Mouse (Mus musculus): ENCODE measurements around the gene Flnb.

Flnb gene

DNA sequence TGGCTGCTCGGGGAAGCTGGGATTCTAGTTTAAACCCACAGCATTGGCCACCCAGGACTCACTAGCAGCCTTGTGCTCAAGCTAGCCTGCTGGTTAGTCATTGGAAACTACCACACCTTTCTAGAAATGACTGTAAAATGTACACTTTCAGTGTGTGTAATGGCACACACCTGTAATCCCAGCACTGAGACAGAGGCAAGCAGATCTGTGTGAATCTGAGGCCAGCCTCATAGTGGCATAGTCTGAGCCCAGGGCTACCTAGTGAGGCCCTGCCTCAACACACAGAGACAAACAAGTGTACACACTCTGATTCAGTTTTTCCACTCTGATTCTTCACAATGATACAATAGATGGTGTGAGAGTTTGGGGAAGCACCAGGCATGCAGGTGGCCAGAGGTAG is 171.6 kb downstream of the Flnb start:
- in situ Hi-C loops (cut with MboI, MseI), result no loop called here

DNA sequence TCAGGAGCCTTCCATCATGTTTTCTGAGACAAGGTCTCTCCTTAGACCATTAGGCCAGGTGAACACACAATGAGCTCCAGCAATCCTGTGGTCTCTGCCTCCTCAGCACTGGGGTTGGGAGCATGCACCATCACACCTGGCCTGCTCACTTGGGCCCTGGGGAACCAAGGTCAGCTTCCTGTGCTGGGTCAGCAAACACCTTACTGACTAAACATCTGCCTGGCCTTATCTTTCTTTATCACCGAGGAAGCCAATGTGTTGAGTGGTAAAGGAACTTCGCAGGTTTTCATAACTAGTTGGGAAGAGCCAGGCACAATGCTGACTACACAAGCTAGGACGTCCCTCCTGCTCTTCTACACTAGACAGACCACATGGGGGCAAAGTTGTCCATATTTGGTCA is 172.2 kb downstream of the Flnb start:
- in situ Hi-C loops (cut with MboI, MseI), result no loop called here

DNA sequence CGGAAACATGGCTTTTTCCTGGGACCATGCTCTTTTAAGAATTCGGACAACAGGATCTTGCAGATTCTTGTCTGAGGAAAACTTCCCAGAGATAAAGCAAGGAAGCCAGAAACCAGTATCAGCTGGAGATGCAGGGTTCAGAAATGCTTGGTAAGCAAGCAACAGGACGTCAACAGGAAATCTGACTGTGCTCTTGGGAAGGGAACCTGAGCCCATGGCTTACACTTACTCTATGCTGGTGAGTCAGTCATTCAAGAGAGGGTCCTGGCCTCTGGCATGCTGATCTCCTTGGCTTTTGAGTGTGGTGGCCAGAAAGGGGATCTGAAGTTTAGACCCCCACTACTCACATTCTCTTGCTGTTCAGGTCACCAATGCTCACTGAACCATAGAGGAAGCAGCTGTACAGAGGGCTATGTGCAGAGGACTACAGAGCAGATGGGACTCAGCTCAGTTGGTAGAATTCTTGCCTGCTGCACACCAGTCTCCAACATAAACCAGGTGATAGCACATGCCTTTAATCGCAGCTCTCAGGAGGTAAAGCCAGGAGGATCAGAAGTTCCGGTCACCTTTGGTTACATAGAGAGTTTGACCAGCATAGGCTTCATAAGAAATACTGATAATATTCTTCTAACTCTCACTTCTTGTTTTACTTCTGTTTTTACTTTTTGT is 173.5 kb downstream of the Flnb start:
- in situ Hi-C loops (cut with MboI, MseI), result no loop called here

DNA sequence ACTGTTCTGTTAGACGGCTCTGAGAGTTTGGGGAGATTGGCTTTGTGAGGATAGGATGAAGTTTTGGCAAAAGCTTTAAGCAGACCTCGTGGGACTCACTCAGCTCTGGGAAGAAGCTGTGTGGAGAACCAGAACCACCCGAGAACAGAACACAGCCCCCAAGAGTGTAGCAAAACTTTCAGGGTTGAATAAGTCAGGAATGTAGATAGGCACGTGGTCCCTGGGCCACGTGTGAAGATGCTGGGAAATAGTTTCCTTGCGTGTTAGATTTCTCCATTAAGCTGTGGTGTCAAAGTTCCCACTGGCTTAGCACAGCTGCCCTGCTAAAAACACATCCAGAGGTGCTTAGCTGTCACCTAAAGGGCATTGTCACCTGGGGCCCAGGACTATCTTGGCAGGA is 174.4 kb downstream of the Flnb start:
- in situ Hi-C loops (cut with MboI, MseI), result no loop called here

DNA sequence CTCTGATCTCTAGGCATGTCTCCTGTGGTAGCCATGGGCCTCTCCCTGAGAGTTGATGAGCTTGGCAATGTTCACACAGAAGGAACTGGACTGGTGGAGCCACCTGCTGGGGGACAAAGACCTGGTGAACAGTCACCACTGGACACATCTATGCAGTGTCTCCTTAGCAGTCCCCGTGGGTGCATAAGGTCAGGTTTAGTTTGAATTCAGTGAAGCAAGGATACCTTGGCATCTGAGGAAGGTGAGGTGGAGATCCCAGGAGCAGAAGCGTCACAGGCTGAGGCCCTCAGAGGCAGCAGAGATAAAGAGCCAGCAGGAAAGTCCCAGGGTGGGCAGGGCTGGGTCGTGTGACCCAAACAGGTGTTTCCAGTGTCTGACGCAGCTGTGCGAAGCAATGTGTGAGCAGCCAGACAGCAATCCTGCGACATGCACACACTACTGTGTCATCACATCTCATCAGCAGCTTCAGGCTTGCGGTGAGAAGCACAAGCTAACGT is 176.6 kb downstream of the Flnb start, which contains the start of gene Dnase1l3:
Gene Dnase1l3 (minus strand): TSS at position 303 of the 497 bp plus-strand sequence.
- in situ Hi-C loops (cut with MboI, MseI), result no loop called here

DNA sequence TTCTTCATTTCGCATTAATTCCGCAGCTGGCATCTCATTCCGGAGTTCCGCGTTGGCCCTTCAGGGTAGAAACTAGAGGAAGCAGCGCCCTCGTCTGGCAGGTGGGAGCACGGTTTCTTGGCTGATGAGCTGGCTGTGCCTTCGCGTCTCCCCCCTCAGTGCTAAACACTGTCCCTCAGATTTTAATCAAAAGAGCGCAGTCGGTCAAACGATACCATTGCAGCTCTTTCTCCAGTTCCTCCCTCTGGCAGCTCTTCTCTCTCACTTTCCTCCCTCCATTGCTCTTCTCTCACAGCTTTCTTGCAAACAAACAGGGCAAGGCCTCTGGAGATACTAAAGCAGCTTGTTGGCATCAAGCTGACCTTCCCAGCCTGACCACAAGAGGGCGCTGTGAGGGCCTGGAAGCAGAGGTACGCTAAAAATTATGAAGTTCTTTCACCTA is 179.5 kb downstream of the Flnb start:
- in situ Hi-C loops (cut with MboI, MseI), result loop anchor here (5.0 kb wide), 1 partner anchor 35 kb away; no protein-coding TSS in a partner anchor

DNA sequence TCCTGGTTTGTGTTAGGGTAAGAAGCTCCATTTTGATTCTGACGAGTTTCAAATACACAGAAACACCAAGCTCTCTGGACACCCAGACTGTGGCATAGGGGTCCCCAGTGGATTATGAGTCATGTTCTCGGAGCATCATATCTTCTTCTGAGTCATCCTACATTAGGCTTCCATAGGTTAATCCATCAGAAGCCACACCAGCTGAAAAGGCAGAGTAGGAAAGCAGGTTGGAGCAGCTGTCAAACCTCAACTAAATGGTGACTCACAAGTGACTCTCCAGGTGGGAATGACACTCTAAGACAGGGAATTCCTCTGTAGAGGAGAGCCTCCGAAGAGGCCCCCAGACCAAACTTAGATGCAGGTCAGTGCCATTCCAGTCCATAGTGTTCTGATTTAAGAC is 181.3 kb downstream of the Flnb start:
- in situ Hi-C loops (cut with MboI, MseI), result loop anchor here (5.0 kb wide), 1 partner anchor 37 kb away; no protein-coding TSS in a partner anchor

DNA sequence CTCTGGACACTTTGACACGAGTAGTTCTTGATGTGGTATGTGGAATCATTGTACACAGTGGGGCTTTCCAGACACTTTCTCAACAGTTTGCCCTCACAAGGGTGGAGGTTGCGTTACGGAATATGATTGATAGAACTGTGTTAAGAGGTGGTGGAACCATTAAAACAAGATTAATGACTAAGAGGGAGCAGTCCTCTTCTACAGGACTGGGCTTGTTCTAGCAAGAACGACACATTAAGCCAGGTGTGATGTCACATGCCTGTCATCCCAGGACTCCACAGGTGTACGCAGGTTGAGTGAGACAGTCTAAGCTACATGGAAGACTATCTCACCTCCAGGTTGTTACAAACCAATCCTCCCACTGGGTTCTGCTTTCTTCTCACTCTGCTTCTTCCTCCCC is 181.7 kb downstream of the Flnb start:
- in situ Hi-C loops (cut with MboI, MseI), result loop anchor here (5.0 kb wide), 1 partner anchor 37 kb away; no protein-coding TSS in a partner anchor

DNA sequence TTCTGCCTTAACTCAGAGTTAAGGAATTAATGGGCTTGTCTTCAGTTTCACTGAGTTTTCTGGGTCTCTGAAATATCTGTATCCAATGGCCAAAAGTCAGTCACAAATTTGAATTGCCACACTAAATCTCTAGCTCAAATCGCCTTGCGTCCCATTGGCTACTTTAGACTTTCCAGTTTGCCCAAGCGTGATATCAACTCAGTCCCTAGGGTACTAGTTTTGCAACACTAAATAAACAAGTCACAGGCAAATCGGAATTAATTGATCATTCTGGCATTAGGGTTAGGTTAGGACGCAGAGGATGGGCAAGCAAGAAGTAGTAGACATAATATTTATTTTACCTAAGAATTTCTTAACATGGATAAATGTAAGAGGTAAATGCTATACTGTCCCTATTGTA is 182.5 kb downstream of the Flnb start:
- in situ Hi-C loops (cut with MboI, MseI), result loop anchor here (5.0 kb wide), 1 partner anchor 47 kb away; no protein-coding TSS in a partner anchor

Measured in T-helper 2 cell (primary cell).